Mouse (Mus musculus): ENCODE data around the gene Kazn. TPM values are rescaled to one million over a fixed set of nuclear protein-coding genes. Genes with fewer than 3 reads are reported as not detected.
A peak's percentile ranks its signal among the peaks of the same experiment; 100 is the strongest.

The Kazn gene
- polyA plus RNA-seq, 1 experiment from 2014 or later: 5.8 TPM

DNA sequence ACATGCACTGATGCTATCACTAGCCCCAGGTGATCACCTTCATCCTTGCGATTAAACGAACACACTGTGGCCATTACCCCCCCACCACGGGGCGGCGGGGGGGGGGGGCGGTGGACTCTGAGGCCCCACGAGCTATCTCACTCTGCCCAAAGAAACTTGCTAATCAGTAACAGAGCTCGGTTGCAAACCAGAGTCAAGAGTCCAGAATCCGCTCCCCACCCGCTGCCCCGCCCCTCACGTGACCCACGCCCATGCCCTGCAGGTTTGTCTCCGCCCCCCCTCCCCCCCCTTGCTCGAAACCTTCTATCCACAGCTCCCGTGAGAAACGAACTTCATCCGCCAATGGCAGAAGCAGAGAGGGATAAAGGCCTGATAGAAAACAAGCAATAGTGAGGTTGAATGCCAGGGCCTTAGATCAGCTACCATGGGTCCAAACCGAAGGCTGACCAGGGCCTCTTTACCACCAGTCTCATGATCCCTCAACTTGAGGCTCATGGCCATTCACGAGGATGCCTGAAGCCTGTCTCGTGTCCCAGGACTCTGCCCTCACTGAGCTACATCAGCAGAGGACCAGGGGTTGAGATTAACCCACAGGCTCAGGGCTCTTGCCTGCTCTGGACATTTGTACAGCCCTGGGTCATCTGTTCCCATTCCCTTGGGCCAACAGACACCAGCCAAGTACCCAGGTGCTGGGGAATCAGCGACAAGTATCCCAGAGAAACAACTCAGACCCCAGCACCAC, 186.6 kb downstream of the Kazn start:
- Histone ChIP-seq H3K27ac (ENCODE audit: low read length) (peak overlapping the region; percentile 2; the same call in 1 of the 2 replicates), H3K4me1 (ENCODE audit: control insufficient read depth, insufficient read depth, low read length) (peaks cover 40% of the 10 kb centered on the region), H3K9ac (ENCODE audit: low read length) (no peak overlapping the region), H3K4me3 (ENCODE audit: low read length) (no peak overlapping the region), H3K27me3 (ENCODE audit: control insufficient read depth, insufficient read depth, low read length) (no peaks in the 10 kb centered on the region), H3K9me3 (replicated peaks; ENCODE audit: control insufficient read depth, low read length) (no peaks in the 10 kb centered on the region), H3K4me2 (ENCODE audit: low read depth, low read length) (no peak overlapping the region), H3K36me3 (ENCODE audit: control insufficient read depth, insufficient read depth) (no peaks in the 10 kb centered on the region)
- no peak for ATAC-seq (replicated peaks; ENCODE audit: extremely low read depth, insufficient read depth, low FRiP score)
- 43% methylated on average over 21 of the region's 22 CpGs for WGBS

Other genes with a start within 250 kb of the Kazn start
- 3.0 and 4.0 TPM in 2 replicates for gene Fhad1, start 224.3 kb downstream of the Kazn start, polyA plus RNA-seq (2015; fragmentation: Nextera tagmentation; extraction: Ambion mirVana)
- 48.5 and 49.2 TPM in 2 replicates for gene Tmem51, start 155.1 kb downstream of the Kazn start, polyA plus RNA-seq (2015; fragmentation: Nextera tagmentation; extraction: Ambion mirVana)

Data from heart, embryonic 16.5 days (tissue).